Mouse (Mus musculus): Measurements from ENCODE around the gene Rassf3.

The Rassf3 gene

DNA sequence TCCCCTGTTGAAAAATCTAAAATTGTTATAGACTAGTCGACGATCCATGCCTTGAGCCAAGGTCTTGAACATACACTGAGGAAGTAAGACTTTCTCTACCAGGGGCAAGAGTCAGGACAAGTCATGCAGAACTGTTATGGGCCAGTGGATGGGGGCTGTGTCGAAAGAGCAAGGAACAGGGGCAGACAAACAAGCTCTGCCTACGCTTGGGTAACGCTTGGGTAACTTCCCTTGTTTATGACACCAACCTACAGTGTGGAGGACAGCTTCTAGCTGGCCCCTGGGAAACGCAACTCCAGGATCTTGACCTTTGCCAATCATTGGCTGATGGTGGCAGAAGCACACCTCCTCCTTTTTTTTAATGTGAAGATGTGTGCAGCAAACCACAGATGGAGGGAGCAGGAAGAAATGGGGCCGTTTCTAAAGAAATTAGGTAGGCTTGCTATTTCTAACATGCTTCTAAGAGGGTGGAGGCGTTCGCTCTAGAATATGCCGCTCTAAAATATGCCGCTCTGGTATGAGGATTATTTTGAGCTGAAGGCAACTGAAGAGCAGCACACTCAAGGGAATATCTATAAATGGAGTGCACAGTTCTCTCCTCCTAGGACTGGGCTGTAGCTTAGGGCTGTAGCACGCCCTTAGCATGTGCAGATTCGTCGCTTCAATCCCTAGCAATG is 12.6 kb upstream of the Rassf3 start:
- DNase-seq: no peak

DNA sequence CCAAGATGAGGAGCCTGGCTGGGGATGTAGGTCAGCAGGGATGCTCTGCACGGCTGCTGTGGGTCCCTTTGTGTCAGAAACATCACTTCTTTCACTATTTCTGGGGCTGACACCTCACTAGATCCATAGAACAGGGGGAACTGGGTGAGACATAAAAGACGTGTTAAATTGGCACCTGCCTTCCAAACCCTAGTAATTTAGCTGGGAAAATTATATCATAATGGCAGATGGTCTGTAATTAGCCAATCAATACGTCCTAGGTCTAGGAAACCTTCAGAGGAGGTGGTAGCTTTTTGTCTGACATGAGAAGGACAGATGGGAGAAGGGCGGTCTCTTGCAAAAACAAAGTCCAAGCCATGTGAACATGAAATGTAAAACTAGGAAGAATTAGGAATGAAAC is 11.6 kb upstream of the Rassf3 start:
- no peak for DNase-seq

DNA sequence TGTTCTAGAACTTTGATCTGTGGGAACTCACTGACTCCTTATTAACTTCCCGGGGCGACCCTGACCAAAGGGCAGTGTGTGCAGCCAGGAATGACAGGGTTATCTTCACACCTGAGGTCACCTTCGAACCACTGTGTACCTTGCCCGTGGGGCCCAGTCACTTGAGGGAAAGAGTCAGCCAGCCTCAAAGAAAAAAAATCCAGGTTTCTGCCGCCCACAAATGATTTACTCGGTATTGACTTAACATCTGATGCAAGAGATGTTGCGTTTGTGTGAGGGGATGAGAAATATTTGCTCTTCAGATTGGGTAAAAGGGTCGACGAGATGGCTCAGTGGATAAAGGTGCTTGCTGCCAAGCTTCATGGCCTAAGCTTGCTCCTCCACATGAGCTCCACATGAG is 10.2 kb upstream of the Rassf3 start:
- no peak for DNase-seq

DNA sequence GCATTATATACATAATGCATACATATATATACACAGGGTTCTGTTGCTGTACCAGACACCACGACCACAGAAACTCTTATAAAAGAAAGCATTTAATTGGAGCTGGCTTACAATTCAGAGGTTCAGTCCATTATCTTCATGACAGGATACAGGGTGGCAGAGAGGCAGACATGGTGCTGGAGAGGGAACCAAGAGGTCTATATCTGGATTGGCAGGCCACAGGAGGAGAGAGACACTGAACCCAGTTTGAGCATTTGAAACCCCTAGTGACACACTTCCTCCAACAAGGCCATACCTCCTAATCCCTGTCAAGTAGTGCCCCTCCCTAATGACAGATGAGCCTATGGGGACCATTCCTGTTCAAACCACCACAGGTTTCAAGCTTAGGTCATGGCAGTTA is 7.2 kb upstream of the Rassf3 start:
- DNase-seq: no peak

DNA sequence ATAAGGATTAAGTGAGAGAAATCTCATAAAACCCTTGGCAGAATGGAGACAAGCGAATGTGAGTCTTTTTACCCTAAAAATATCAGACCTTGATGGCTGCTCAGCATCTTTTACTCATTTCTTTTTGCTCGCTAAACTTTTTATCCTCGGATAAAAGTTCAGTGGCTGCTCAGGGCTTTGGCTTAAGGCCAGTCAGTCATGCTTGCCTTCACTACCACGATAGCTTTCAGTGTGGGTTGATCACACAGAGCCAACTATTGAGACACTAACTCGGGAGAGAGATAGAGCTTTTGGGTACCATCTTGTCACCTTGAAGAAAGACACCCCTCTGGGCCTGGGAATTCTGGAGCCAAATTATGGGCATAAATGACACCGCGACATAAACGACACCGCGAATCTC is 5.0 kb upstream of the Rassf3 start:
- DNase-seq: no peak

DNA sequence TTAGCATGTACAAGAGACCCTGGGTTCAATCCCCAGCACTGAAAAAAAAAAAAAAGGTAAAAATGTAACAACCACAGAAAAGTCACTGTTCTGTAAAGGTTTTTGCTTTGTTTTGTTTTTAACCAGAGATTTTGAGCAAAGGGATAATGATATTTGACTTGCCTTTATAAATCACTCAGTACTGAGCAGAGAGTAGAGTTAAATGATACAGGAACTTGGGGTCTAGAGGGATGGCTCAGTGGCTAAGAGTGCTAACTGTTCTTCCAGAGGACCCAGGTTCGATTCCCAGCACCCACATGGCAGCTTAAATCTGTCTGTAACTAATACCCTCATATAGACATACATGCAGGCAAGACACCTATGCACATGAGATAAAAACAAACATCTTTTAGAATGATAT is 3.8 kb upstream of the Rassf3 start:
- no peak for DNase-seq

DNA sequence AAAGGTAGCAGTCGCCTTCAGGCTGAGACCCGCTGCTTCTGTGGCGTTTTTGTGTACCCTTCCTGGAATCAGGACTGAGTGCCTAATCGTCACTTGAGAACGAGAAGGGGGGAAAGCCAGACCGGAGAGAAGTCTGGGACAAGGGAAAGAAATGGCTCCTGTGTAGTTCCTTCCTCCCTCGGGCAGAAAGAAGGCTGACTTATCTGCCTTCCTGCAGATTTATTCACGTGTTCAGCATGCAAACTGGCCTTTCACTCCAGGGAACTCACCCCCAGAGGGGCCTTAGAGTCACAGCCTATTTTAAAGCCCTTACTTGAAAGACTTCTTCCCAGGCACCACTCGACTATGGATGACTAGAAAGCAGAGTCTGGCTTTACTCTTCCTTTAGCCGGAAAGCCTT is 1.3 kb upstream of the Rassf3 start:
- no peak for DNase-seq

DNA sequence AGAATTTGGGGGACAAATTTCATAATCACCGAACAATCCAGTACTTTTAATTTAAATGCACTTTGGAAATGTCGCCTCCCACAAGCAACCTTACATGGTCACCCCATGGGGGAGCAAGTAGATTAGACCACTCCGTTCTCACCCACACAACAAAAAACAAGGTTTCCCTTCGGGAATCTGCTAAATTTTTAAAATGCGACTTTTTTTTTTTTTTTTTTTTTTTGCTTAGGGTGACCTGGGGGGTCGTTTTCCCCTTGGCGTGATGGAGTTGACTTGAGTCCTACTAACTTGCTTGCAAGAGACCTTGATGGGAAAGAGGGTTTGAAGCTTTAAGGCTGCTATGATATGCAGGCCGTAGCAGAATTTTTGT is 806 bp upstream of the Rassf3 start:
- DNase-seq: no peak

DNA sequence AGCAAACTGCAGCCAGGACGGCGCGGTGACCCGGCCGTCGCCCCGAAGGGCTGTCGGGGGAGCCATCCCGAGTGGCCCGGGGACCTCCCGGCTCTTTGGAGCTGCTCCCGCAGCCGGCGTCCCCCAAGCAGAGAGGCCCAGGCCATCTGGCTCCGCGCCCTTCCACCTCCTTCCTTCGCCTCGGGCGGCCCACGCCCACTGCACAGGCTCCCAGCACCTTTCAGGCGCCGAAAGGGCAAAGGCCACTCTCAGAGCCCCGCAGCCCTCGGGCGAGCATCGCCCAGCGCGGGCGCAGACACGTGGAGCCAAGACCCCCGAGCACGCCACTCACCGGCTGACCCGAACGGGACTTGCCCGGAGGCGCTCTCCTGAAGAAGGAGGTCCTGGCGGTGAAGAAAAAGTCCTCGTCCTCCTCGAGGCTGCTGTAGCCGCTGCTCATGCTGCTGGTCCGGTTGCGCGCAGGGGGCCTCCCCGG is 438 bp downstream of the Rassf3 start:
- no peak for DNase-seq

DNA sequence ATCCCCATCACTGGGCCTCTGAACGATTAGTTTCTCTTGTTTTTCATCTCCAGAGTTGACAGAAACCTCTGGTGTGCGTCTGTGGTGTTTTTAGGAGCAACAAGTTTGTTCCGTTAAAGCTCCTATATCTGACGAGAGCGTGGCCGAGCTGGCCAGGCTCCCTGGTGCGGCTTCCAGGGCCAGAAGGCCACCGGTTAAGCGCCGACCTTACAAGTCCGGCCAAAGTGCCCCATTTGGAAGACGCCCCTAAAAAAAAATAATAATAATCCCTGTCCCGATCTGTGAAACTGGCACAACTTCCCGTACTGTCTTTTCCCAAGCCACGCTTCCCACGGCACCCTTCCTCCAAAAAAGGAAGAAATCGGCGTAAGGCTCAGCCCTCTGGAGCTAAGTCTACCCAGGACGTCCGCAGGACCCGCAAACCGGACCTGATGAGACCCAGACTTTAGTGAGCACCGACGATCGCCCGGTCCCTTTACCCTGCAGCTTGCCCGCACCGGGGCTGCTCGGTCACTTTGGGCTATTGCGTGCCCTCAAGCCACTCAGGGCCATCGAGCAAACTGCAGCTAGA is 961 bp downstream of the Rassf3 start:
- no peak for DNase-seq

DNA sequence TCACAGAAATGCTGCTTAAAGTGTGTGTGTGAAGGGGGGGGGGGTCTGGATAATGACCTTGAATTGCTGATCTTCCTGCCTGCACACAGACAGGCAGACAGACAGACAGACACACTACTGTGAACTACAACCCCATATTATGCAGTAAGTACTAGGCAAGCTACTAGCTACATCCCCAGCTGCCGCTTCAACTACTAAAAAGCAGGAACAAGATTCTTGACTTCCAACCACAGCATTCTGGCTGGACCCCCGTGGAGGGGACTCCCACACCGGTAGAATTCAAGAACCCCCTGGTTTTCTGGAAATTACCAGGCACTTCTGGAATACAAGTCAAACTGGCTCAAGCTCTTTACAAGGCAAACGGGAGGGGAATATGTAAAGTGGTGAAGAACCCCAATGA is 1.9 kb downstream of the Rassf3 start:
- DNase-seq: no peak

DNA sequence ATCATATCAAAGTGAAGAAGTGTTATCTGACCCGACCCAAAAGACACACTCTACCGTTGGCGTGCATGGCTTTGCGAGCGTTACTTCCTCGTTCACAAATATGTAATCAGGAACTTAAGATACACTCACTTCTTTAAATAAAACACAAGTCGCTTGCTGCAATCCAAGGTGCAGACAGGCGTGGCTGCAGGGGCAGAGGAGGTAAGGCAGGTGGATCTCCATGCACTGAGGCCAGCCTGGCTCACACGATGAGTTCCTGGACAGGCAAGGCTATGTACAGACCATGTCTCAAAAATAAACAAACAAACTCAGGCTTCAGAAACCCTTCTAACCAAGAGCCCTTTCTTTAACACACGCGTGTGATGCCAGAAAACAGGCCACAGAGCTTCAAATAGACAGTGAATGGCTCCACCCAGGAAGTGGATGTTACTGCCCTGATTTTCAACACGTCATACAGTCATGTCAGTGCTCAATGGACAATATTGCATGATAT is 2.4 kb downstream of the Rassf3 start:
- DNase-seq: peak; percentile 29

DNA sequence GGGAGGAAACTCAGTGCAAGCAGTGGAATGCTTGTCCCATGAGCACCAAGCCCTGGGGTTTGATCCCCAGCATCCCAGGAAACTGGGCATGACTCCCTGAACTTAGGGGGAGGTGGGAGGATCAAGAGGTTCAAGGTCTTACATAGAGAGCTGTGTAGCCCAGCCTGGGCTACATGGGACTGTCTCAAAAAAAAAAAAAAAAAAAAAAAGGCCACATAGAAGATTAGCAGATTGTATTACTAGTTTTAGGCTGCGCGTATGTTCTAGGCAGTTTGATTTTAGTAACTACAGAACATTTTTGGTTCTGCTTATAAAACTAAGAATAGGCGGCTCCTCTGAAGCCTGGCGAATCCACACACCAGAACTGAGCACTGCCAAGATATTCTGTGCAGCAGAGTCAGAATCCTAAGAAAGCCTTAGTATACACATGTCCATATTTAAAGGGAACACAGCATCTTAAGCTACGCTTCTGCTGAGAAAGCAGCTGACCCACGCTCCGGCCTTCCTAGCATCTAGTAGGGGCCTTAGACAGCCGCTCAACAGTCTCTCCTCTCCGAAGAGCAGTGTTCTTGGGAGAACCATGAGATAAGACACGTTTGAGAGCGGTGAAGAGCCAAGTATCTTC is 3.4 kb downstream of the Rassf3 start:
- no peak for DNase-seq

DNA sequence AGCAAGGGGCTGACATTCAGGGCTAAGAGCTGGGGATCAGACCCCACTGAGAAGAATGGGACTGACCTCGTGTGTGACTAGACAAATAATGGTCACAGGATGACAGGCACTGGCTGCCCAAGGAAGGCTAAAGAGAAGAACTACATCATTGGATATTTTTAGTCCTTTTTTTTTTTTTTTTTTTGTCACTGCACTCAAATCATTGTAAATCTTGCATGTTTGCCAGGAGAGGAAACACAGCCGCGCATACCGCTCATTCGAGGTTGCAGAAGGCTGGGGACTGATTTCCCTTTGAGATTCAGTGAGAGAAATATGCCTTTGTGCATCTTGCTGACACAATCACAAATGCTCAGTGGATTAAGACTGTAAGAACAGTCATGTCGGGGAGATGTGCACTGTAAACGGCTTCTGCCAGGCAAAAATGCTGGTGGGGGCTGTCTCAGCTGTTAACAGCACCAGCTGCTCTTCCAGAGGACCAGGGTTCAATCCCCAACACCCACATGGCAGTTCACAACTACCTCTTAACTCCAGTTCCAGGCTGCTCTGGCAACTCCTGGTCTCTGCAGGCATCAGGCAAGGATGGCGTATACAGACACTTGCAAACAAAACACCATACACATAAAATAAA is 4.5 kb downstream of the Rassf3 start:
- peak; percentile 27 for DNase-seq

DNA sequence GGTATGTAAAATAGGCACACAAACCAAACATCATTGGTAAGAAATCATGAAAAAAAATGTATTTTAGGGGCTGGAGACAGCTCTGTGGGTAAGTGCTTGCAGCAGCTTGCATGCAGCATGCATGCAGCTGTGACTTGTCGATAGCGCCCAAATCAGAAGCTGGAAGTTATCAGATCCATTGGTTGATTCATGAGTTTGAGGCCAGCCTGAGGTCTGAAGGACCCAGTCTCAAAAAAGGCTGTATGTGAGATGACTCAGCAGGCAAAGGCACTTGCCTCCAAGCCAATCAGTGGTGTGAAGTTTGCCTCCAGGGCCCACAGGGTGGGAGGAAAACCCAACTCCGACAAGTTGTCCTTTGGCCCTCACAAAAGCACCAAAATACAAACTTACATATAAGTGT is 6.5 kb downstream of the Rassf3 start:
- DNase-seq: no peak

DNA sequence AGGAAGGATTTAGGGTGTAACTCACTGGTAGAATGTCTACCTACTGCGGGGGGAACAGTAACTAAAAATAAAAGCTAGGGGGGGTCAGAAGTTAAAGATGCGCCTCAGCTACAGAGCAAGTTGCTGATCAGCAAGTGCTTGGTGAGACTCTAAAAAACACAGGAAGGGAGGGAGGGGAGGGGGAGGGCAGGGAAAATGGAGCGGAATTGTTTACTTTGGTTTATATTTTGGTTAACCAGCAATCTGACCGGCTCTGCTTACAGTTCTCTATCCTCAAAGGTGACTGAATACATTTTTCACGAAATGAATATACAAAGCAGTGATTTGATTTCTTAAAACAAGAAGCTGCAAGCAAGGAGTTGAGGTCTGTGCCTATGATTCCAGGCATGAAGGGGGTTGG is 7.2 kb downstream of the Rassf3 start:
- DNase-seq: no peak

DNA sequence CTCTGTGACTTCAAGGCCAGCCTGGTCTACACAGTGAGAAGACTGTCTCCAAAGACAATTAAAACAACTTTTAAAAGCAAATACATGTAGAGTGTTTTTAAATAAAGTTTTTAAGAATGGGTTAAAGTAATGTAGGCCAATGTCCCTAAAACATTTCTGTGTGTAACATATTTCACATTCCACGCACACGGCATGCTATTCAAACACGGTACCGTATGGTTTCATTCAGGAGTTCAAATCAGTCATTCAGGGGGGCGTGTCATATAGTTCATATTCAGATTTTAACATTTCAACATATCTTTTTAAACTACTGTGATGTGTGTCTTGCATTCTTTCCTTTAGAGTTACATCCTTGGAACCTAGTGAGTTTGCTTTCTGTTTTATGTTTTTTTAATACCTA is 7.9 kb downstream of the Rassf3 start:
- DNase-seq: no peak

DNA sequence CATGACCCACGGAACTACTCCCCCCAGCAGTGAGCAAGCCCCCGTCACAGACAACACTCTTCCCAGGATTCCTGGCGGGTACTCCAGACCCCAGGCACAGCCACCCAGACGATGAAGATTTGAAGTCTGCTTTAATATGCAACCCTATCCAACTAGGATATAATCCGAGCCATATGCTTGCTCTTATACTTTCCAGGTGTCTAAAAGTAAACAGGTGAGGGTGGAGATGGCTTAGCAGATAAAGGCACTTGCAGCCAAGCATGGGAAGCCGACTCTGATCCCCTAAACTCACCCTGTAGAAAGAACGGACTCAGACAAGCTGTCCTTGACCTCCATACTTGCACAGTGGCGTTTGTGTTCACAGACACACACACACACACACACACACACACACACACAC is 8.4 kb downstream of the Rassf3 start:
- DNase-seq: no peak

DNA sequence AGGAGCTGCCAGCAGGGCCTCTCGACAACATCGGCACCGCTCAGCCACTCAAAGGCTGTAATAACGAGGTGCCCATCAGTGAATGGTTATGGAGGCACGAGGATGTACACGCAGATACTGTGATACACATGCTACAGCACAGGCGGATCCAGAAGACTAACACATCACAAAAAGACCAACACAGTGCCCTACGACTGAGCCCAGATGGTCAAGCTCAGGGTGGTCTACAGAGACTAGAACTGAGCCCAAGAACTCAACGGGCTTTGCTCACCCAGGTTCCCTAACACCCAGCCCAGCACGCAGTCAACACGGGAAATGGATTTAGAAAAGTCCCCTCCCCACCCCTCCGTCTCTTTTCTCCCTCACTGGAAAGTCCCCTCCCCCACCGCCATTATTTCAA is 9.1 kb downstream of the Rassf3 start:
- no peak for DNase-seq

DNA sequence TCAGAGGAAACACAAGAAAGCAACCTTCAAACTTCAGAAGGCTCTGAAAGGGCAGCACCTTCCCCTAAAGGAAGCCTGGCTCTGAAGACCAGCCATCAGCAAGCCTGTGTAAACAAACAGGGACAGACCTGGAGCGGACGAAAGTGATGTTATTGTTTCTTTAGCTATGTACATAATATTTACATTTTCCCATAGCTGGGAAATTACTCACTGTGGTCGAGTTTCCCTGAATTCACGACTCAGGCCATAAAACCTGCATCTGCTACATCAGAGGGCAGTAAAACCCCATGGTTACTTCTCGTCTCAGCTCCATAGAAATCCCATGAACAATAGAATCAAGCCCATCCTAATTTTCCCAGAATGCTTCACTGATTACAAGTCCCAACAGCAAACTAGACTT is 11.1 kb downstream of the Rassf3 start:
- DNase-seq: no peak

DNA sequence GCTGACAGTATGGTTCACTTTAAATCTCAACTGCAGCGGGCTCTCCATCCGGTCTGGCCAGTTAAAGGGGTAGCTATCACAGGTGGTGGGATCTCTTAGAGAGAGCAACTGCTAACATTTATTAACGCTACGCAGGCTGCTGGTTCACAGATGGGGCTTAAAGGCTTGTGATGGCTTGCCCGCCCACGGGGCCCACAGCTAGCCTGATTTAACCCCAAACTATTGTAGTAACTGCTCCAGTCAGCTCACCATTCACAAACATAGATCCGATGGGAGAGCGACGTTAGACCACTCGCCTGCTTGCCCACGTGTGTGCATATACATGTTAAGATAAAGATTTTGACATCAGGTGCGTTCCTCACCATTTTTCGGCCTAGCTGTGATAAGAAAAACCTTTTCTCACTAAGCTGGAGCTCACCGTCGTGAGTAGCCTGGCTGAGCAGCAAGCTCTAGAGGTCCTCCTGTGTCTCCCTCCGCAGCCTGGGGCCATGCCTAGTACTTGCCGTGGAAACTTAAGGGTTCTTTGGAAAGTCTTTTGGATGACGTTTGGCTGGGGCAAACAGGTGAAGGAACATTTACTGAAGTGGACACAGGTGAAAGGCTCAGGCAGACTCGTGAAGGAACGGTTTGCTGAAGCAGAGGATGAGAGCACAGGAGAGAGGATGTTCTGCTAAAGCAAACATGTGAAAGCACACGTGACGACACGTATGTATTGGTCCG is 13.8 kb downstream of the Rassf3 start:
- DNase-seq: no peak

DNA sequence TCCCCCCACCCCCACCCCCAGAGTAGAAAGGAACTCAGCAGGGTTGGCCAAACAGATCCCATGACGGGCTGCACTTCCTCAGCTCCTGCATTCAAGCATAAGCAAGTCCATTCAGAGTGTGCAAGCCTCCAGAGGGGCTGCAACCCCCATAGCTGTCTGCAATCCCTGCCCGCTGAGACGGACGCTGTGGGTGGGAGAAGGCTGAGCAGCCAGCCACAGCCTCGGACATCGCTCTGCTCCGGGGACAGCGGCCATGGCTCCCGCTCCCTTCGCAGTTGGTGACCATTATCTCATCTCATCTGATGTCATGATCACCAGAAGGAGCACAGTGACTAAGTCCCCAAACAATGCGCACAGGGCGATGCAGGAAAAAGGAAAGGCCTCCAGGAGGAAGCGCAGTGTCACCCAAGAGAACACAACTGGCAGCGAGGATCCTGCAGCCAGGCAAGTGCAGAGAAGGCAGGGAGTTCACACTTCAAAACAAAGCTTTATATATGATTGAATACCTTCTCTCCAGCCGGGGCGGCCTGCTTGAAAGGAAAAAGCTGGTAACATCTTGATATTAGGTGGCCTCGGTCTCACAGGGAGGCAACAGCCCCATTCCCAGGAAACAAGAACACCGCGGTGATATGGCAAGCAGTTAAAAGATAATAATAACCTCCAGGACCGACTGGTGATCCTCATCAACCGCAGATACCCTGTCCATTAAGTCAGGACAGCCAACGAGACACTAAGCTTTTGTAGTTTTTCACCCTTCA is 14.6 kb downstream of the Rassf3 start:
- DNase-seq: no peak

All from thymus, postnatal 25 days (tissue).